Mouse (Mus musculus): ENCODE results near the gene Rnf208. TPM values are rescaled to one million over a fixed set of nuclear protein-coding genes. Genes with fewer than 3 reads are reported as not detected.

Gene Rnf208
- polyA plus RNA-seq, 1 experiment = 0.22 TPM

- Histone ChIP-seq H3K27me3 (ENCODE audit: control insufficient read depth, insufficient read depth, insufficient read length) (peaks cover 11% of the 10 kb centered on the region), H3K4me3 (ENCODE audit: insufficient read depth, poor library complexity, severe bottlenecking) (peak overlapping the region; percentile 38), H3K36me3 (ENCODE audit: control insufficient read depth, insufficient read depth) (peaks cover 24% of the 10 kb centered on the region), H3K79me2 (ENCODE audit: control insufficient read depth, insufficient read depth) (peaks cover 19% of the 10 kb centered on the region), H3ac (ENCODE audit: control insufficient read depth, insufficient read length, low read depth) (no peak overlapping the region), H3K79me3 (ENCODE audit: low read depth) (peaks cover 9% of the 10 kb centered on the region)
- TF ChIP-seq USF1 (IDR thresholded peaks at IDR 0.05; ENCODE audit: low read depth) = no peak
- no peak for TF ChIP-seq FOSL1 (IDR thresholded peaks at IDR 0.05; ENCODE audit: insufficient read depth, low read length, poor library complexity, severe bottlenecking)
- no peak for TF ChIP-seq CTCF (IDR thresholded peaks at IDR 0.05; ENCODE audit: control insufficient read depth, insufficient read depth, insufficient read length)
- no peak for TF ChIP-seq MYOD1 (IDR thresholded peaks at IDR 0.05; ENCODE audit: control insufficient read depth, insufficient read length, low read depth)
- TF ChIP-seq MAX (IDR thresholded peaks at IDR 0.05) = no peak
- no peak for TF ChIP-seq CEBPB (IDR thresholded peaks at IDR 0.05; ENCODE audit: low read depth)
- no peak for TF ChIP-seq MYOG (IDR thresholded peaks at IDR 0.05; ENCODE audit: control insufficient read depth, extremely low read depth, insufficient read length)
Measured at GRCm38 (mm10) chr2:25225811-25226379, 16.2 kb upstream of the Rnf208 start.

GRCm38 (mm10) chr2:25226864-25227263 is 15.2 kb upstream of the Rnf208 start:
- Histone ChIP-seq H3ac (ENCODE audit: control insufficient read depth, insufficient read length, low read depth) (no peak overlapping the region), H3K27me3 (ENCODE audit: control insufficient read depth, insufficient read depth, insufficient read length) (peaks cover 20% of the 10 kb centered on the region), H3K79me3 (ENCODE audit: low read depth) (peaks cover 9% of the 10 kb centered on the region), H3K36me3 (ENCODE audit: control insufficient read depth, insufficient read depth) (peaks cover 20% of the 10 kb centered on the region), H3K79me2 (ENCODE audit: control insufficient read depth, insufficient read depth) (peaks cover 19% of the 10 kb centered on the region), H3K4me3 (ENCODE audit: insufficient read depth, poor library complexity, severe bottlenecking) (no peak overlapping the region)
- TF ChIP-seq MYOG (IDR thresholded peaks at IDR 0.05; ENCODE audit: control insufficient read depth, extremely low read depth, insufficient read length) = no peak
- no peak for TF ChIP-seq MYOD1 (IDR thresholded peaks at IDR 0.05; ENCODE audit: control insufficient read depth, insufficient read length, low read depth)
- TF ChIP-seq FOSL1 (IDR thresholded peaks at IDR 0.05; ENCODE audit: insufficient read depth, low read length, poor library complexity, severe bottlenecking) = no peak
- TF ChIP-seq CTCF (IDR thresholded peaks at IDR 0.05; ENCODE audit: control insufficient read depth, insufficient read depth, insufficient read length) = no peak
- TF ChIP-seq MAX (IDR thresholded peaks at IDR 0.05) = no peak
- no peak for TF ChIP-seq CEBPB (IDR thresholded peaks at IDR 0.05; ENCODE audit: low read depth)
- TF ChIP-seq USF1 (IDR thresholded peaks at IDR 0.05; ENCODE audit: low read depth) = no peak

- Histone ChIP-seq H3ac (ENCODE audit: control insufficient read depth, insufficient read length, low read depth) (no peak overlapping the region), H3K27me3 (ENCODE audit: control insufficient read depth, insufficient read depth, insufficient read length) (peaks cover 26% of the 10 kb centered on the region), H3K4me3 (ENCODE audit: insufficient read depth, poor library complexity, severe bottlenecking) (no peak overlapping the region), H3K36me3 (ENCODE audit: control insufficient read depth, insufficient read depth) (peaks cover 14% of the 10 kb centered on the region), H3K79me3 (ENCODE audit: low read depth) (peaks cover 8% of the 10 kb centered on the region), H3K79me2 (ENCODE audit: control insufficient read depth, insufficient read depth) (peaks cover 19% of the 10 kb centered on the region)
- TF ChIP-seq MYOG (IDR thresholded peaks at IDR 0.05; ENCODE audit: control insufficient read depth, extremely low read depth, insufficient read length) (no peak), MYOD1 (IDR thresholded peaks at IDR 0.05; ENCODE audit: control insufficient read depth, insufficient read length, low read depth) (no peak), CEBPB (IDR thresholded peaks at IDR 0.05; ENCODE audit: low read depth) (no peak), FOSL1 (IDR thresholded peaks at IDR 0.05; ENCODE audit: insufficient read depth, low read length, poor library complexity, severe bottlenecking) (no peak), MAX (IDR thresholded peaks at IDR 0.05) (no peak), CTCF (IDR thresholded peaks at IDR 0.05; ENCODE audit: control insufficient read depth, insufficient read depth, insufficient read length) (no peak), USF1 (IDR thresholded peaks at IDR 0.05; ENCODE audit: low read depth) (no peak)
Measured at GRCm38 (mm10) chr2:25227406-25227805, 14.6 kb upstream of the Rnf208 start.

GRCm38 (mm10) chr2:25228431-25228889 is 13.6 kb upstream of the Rnf208 start:
- H3K4me3 ChIP-seq (ENCODE audit: insufficient read depth, poor library complexity, severe bottlenecking) = no peak overlapping the region
- peaks cover 10% of the 10 kb centered on the region for H3K79me2 ChIP-seq (ENCODE audit: control insufficient read depth, insufficient read depth)
- peaks cover 5% of the 10 kb centered on the region for H3K79me3 ChIP-seq (ENCODE audit: low read depth)
- peaks cover 5% of the 10 kb centered on the region for H3K36me3 ChIP-seq (ENCODE audit: control insufficient read depth, insufficient read depth)
- peaks cover 36% of the 10 kb centered on the region for H3K27me3 ChIP-seq (ENCODE audit: control insufficient read depth, insufficient read depth, insufficient read length)
- no peak overlapping the region for H3ac ChIP-seq (ENCODE audit: control insufficient read depth, insufficient read length, low read depth)
- TF ChIP-seq FOSL1 (IDR thresholded peaks at IDR 0.05; ENCODE audit: insufficient read depth, low read length, poor library complexity, severe bottlenecking) = no peak
- TF ChIP-seq MAX (IDR thresholded peaks at IDR 0.05) = peak; percentile 48
- no peak for TF ChIP-seq MYOG (IDR thresholded peaks at IDR 0.05; ENCODE audit: control insufficient read depth, extremely low read depth, insufficient read length)
- peak; percentile 92 for TF ChIP-seq CEBPB (IDR thresholded peaks at IDR 0.05; ENCODE audit: low read depth)
- no peak for TF ChIP-seq USF1 (IDR thresholded peaks at IDR 0.05; ENCODE audit: low read depth)
- no peak for TF ChIP-seq MYOD1 (IDR thresholded peaks at IDR 0.05; ENCODE audit: control insufficient read depth, insufficient read length, low read depth)
- TF ChIP-seq CTCF (IDR thresholded peaks at IDR 0.05; ENCODE audit: control insufficient read depth, insufficient read depth, insufficient read length) = peak; percentile 95

GRCm38 (mm10) chr2:25228995-25229530 is 13.0 kb upstream of the Rnf208 start:
- TF ChIP-seq CTCF (IDR thresholded peaks at IDR 0.05; ENCODE audit: control insufficient read depth, insufficient read depth, insufficient read length) (no peak), MAX (IDR thresholded peaks at IDR 0.05) (no peak), MYOG (IDR thresholded peaks at IDR 0.05; ENCODE audit: control insufficient read depth, extremely low read depth, insufficient read length) (no peak), CEBPB (IDR thresholded peaks at IDR 0.05; ENCODE audit: low read depth) (no peak), MYOD1 (IDR thresholded peaks at IDR 0.05; ENCODE audit: control insufficient read depth, insufficient read length, low read depth) (no peak), USF1 (IDR thresholded peaks at IDR 0.05; ENCODE audit: low read depth) (no peak), FOSL1 (IDR thresholded peaks at IDR 0.05; ENCODE audit: insufficient read depth, low read length, poor library complexity, severe bottlenecking) (no peak)
- no peak overlapping the region for H3ac ChIP-seq (ENCODE audit: control insufficient read depth, insufficient read length, low read depth)
- H3K27me3 ChIP-seq (ENCODE audit: control insufficient read depth, insufficient read depth, insufficient read length) = peaks cover 38% of the 10 kb centered on the region
- no peaks in the 10 kb centered on the region for H3K79me3 ChIP-seq (ENCODE audit: low read depth)
- no peaks in the 10 kb centered on the region for H3K36me3 ChIP-seq (ENCODE audit: control insufficient read depth, insufficient read depth)
- H3K4me3 ChIP-seq (ENCODE audit: insufficient read depth, poor library complexity, severe bottlenecking) = no peak overlapping the region
- peaks cover 4% of the 10 kb centered on the region for H3K79me2 ChIP-seq (ENCODE audit: control insufficient read depth, insufficient read depth)

Data from C2C12 (cell line).